Mouse (Mus musculus): Measurements from ENCODE around the gene 4930402H24Rik.
A peak's percentile ranks its signal among the peaks of the same experiment; 100 is the strongest.

Gene 4930402H24Rik

GRCm38 (mm10) chr2:130664102-130664701, 242.0 kb downstream of the 4930402H24Rik start, which contains the start of gene Ddrgk1:
Ddrgk1 (minus strand) TSS chr2:130664659.
- peak; percentile 86 for DNase-seq (ENCODE audit: low read depth, low spot score)

DNA sequence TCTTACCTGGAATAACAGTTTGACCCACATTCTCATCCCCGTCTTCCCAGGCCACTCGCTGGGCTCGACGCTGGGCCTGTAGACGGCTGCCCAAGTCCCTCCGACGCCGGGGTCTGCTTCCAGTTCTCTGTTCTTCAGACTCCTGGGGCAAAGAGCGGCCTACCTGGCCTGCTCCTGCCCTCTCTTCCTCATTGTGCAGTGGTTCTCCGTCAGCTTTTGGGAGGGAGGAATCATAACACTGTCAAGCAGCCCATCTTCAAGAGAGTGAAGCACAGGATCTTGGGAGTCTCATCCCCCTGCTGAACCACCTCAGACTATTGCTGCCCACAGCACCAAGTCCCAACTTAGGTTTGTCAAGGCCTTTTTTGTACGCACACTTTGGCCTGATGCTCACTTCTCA, 242.9 kb downstream of the 4930402H24Rik start:
- DNase-seq (ENCODE audit: low read depth, low spot score): no peak

- no peak for DNase-seq (ENCODE audit: low read depth, low spot score)
Measured at GRCm38 (mm10) chr2:130658530-130658929, 247.7 kb downstream of the 4930402H24Rik start.

GRCm38 (mm10) chr2:130657541-130657940, 248.7 kb downstream of the 4930402H24Rik start:
- no peak for DNase-seq (ENCODE audit: low read depth, low spot score)

DNA sequence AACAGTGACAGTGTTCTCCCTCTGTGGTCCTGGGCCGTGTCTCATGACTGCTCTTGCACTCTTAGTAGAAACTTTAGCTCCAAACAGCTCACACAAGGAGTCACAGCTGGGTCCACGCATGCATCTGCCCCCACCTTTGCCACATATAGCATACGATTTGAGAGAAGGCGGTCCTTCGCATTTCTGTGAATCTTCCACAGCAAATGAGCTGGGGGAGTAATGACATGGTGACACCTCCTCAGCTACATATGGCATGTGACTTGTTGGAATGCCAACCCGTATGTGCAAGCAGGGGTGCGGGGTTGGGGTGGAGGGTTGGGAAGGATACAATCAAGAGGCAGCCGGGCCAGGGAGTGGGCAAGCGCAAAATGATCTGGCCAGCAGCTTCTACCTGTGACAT, 249.7 kb downstream of the 4930402H24Rik start:
- DNase-seq (ENCODE audit: low read depth, low spot score): no peak

Measured in c-Kit-negative CD71-positive TER-119-positive erythroid progenitor cells, embryonic 14.5 days (primary cell).